Mouse (Mus musculus): ENCODE measurements around the gene Efhc1. TPM values are rescaled to one million over a fixed set of nuclear protein-coding genes. Genes with fewer than 3 reads are reported as not detected.

The Efhc1 gene
- total and polyA plus RNA-seq, 3 experiments: not detected

GRCm38 (mm10) chr1:20993690-20994089, 42.3 kb downstream of the Efhc1 start:
- Histone ChIP-seq H3K27ac (ENCODE audit: control insufficient read depth, low read depth, low read length) (no peak overlapping the region), H3K27me3 (ENCODE audit: control insufficient read depth in 1 of 2, insufficient read depth in 2 of 2, low read length in 2 of 2) (no peaks in the 10 kb centered on the region), H3K4me3 (ENCODE audit: control insufficient read depth in 1 of 2, insufficient read depth in 1 of 2, low read depth in 2 of 2, low read length in 2 of 2) (no peak overlapping the region), H3K36me3 (ENCODE audit: control insufficient read depth in 1 of 2, insufficient read depth in 2 of 2, low read length in 2 of 2) (no peaks in the 10 kb centered on the region), H3K9me3 (replicated peaks; ENCODE audit: insufficient read depth, low read length) (no peaks in the 10 kb centered on the region), H3K79me2 (ENCODE audit: control insufficient read depth, insufficient read depth, low read length, poor library complexity) (no peaks in the 10 kb centered on the region), H3K9ac (ENCODE audit: control insufficient read depth, low read depth, low read length, poor library complexity, severe bottlenecking) (no peak overlapping the region), H3K4me1 (ENCODE audit: control insufficient read depth in 1 of 2, insufficient read depth in 2 of 2, low read length in 2 of 2) (no peaks in the 10 kb centered on the region)
- no peak for TF ChIP-seq POLR2AphosphoS2 (IDR thresholded peaks at IDR 0.05; ENCODE audit: low read length)
- TF ChIP-seq GATA1 (IDR thresholded peaks at IDR 0.05; ENCODE audit: low read depth, low read length): no peak
- no peak for TF ChIP-seq RAD21 (IDR thresholded peaks at IDR 0.05; ENCODE audit: low read depth, low read length)
- TF ChIP-seq MEF2A (IDR thresholded peaks at IDR 0.05; ENCODE audit: extremely low read depth, insufficient replicate concordance, low read depth, low read length, poor library complexity, severe bottlenecking): no peak
- TF ChIP-seq CHD1 (IDR thresholded peaks at IDR 0.05; ENCODE audit: low read depth, low read length): no peak
- no peak for TF ChIP-seq NRF1 (IDR thresholded peaks at IDR 0.05; ENCODE audit: insufficient read depth, low read depth, low read length, poor library complexity, severe bottlenecking)
- TF ChIP-seq ZC3H11A (IDR thresholded peaks at IDR 0.05; ENCODE audit: low read depth, low read length): no peak
- no peak for TF ChIP-seq POLR2A (IDR thresholded peaks at IDR 0.05; ENCODE audit: control insufficient read depth in 1 of 2, insufficient read depth in 1 of 2, low read depth in 1 of 2, low read length in 2 of 2, poor library complexity in 1 of 2)
- no peak for TF ChIP-seq ELF1 (IDR thresholded peaks at IDR 0.05; ENCODE audit: low read depth, low read length)
- no peak for TF ChIP-seq JUND (IDR thresholded peaks at IDR 0.05; ENCODE audit: low read depth, low read length)
- no peak for TF ChIP-seq MYC (IDR thresholded peaks at IDR 0.05; ENCODE audit: low read depth, low read length)
- TF ChIP-seq ZMIZ1 (IDR thresholded peaks at IDR 0.05; ENCODE audit: low read depth, low read length): no peak
- no peak for TF ChIP-seq CHD2 (IDR thresholded peaks at IDR 0.05; ENCODE audit: low read length)
- no peak for TF ChIP-seq RCOR1 (IDR thresholded peaks at IDR 0.05; ENCODE audit: low read depth, low read length)
- DNase-seq (ENCODE audit: low read depth, low spot score): no peak

- H3K4me1 ChIP-seq (ENCODE audit: control insufficient read depth in 1 of 2, insufficient read depth in 2 of 2, low read length in 2 of 2): no peaks in the 10 kb centered on the region
- no peak; a peak in 1 of 6 replicates for TF ChIP-seq CTCF (IDR thresholded peaks at IDR 0.05 in 2 of 3, conservative IDR thresholded peaks at IDR 0.05 in 1 of 3; ENCODE audit: control insufficient read depth in 1 of 3, insufficient read depth in 1 of 3, low read depth in 2 of 3, low read length in 3 of 3, poor library complexity in 1 of 3, severe bottlenecking in 1 of 3)
- TF ChIP-seq NELFE (IDR thresholded peaks at IDR 0.05; ENCODE audit: low read depth, low read length): no peak
- TF ChIP-seq GABPA (IDR thresholded peaks at IDR 0.05; ENCODE audit: low read depth, low read length): no peak
- TF ChIP-seq NRF1 (IDR thresholded peaks at IDR 0.05; ENCODE audit: insufficient read depth, low read depth, low read length, poor library complexity, severe bottlenecking): no peak
- no peak for TF ChIP-seq ZNF384 (IDR thresholded peaks at IDR 0.05; ENCODE audit: low read depth, low read length)
- TF ChIP-seq E2F4 (IDR thresholded peaks at IDR 0.05; ENCODE audit: borderline replicate concordance, low read depth, low read length): no peak
- no peak for TF ChIP-seq MXI1 (IDR thresholded peaks at IDR 0.05; ENCODE audit: low read depth, low read length)
- TF ChIP-seq SMC3 (IDR thresholded peaks at IDR 0.05; ENCODE audit: low read depth, low read length): no peak
- TF ChIP-seq POLR2A (IDR thresholded peaks at IDR 0.05; ENCODE audit: control insufficient read depth in 1 of 2, insufficient read depth in 1 of 2, low read depth in 1 of 2, low read length in 2 of 2, poor library complexity in 1 of 2): no peak
- TF ChIP-seq KAT2A (conservative IDR thresholded peaks at IDR 0.05; ENCODE audit: low read depth, low read length): no peak
- TF ChIP-seq MAFK (IDR thresholded peaks at IDR 0.05; ENCODE audit: borderline replicate concordance, low read depth, low read length): no peak
- no peak for TF ChIP-seq CHD1 (IDR thresholded peaks at IDR 0.05; ENCODE audit: low read depth, low read length)
- no peaks in the 10 kb centered on the region for H3K79me2 ChIP-seq (ENCODE audit: control insufficient read depth, insufficient read depth, low read length, poor library complexity)
- no peak overlapping the region for H3K9ac ChIP-seq (ENCODE audit: control insufficient read depth, low read depth, low read length, poor library complexity, severe bottlenecking)
- H3K9me3 ChIP-seq (replicated peaks; ENCODE audit: insufficient read depth, low read length): no peaks in the 10 kb centered on the region
- H3K27me3 ChIP-seq (ENCODE audit: control insufficient read depth in 1 of 2, insufficient read depth in 2 of 2, low read length in 2 of 2): no peaks in the 10 kb centered on the region
- H3K4me3 ChIP-seq (ENCODE audit: control insufficient read depth in 1 of 2, insufficient read depth in 1 of 2, low read depth in 2 of 2, low read length in 2 of 2): no peak overlapping the region
- H3K27ac ChIP-seq (ENCODE audit: control insufficient read depth, low read depth, low read length): no peak overlapping the region
- DNase-seq (ENCODE audit: low read depth, low spot score): no peak
- H3K36me3 ChIP-seq (ENCODE audit: control insufficient read depth in 1 of 2, insufficient read depth in 2 of 2, low read length in 2 of 2): no peaks in the 10 kb centered on the region
Observed at GRCm38 (mm10) chr1:20994338-20994737, 42.9 kb downstream of the Efhc1 start.
